ENCODE assay signal across 11 mouse cellular contexts in genomic region chr1:178820556-178821435, GRCm38 (mm10).
DNase-seq lines count a peak whose midpoint lies in the region; ATAC-seq and TF ChIP-seq lines count a peak whose summit lies in the region.
"Had no signal": no experiment of that assay in that cellular context is flagged by ENCODE, and none has a peak within 500 bp of the region (broad histone marks: within the 10 kb centered on the region; RNA-seq: fewer than 3 reads in every experiment).

No protein-coding gene starts in this region.

- no peaks in the 10 kb centered on the region for H3K27me3 ChIP-seq in intestine, embryonic 14.5 days (replicated peaks; ENCODE audit: control insufficient read depth, insufficient read depth, low read length)
- no peaks in the 10 kb centered on the region for H3K27me3 ChIP-seq in intestine, postnatal 0 days (replicated peaks; ENCODE audit: control insufficient read depth, insufficient read depth, low read length)
- H3K27me3 ChIP-seq in embryonic facial prominence, embryonic 14.5 days (replicated peaks; ENCODE audit: control insufficient read depth, insufficient read depth, low read length), result no peaks in the 10 kb centered on the region
- H3K27me3 ChIP-seq in hindbrain, embryonic 15.5 days, result no peaks in the 10 kb centered on the region
- H3K27me3 ChIP-seq in midbrain, embryonic 14.5 days (ENCODE audit: control insufficient read depth, insufficient read depth, low read length), result no peaks in the 10 kb centered on the region
- H3K27me3 ChIP-seq: liver, embryonic 13.5 days had no signal

- no peaks in the 10 kb centered on the region for H3K9me3 ChIP-seq in intestine, embryonic 14.5 days (ENCODE audit: control insufficient read depth, low read length)
- no peaks in the 10 kb centered on the region for H3K9me3 ChIP-seq in intestine, postnatal 0 days (ENCODE audit: control insufficient read depth)
- no peaks in the 10 kb centered on the region for H3K9me3 ChIP-seq in embryonic facial prominence, embryonic 14.5 days (ENCODE audit: control insufficient read depth, low read length)
- H3K9me3 ChIP-seq in hindbrain, embryonic 15.5 days, result no peaks in the 10 kb centered on the region
- H3K9me3 ChIP-seq in midbrain, embryonic 14.5 days (ENCODE audit: control insufficient read depth, low read length), result no peaks in the 10 kb centered on the region
- H3K9me3 ChIP-seq: liver, embryonic 13.5 days had no signal

- peak; percentile 55; the same call in 1 of the 2 replicates for ATAC-seq in intestine, embryonic 14.5 days (replicated peaks; ENCODE audit: low FRiP score, low TSS enrichment, low read depth)
- no peak for ATAC-seq in intestine, postnatal 0 days
- 0 out of 2 replicates have a peak, but pooled peaks have one; percentile 33 for ATAC-seq in embryonic facial prominence, embryonic 14.5 days (ENCODE audit: low read depth)
- ATAC-seq in hindbrain, embryonic 15.5 days (ENCODE audit: low FRiP score, low read depth), result peak; percentile 70
- peak; percentile 55; the same call in 1 of the 2 replicates for ATAC-seq in midbrain, embryonic 14.5 days (ENCODE audit: low FRiP score, low TSS enrichment)
- ATAC-seq: CD4-positive, CD25-positive, alpha-beta regulatory T cell, adult 4 months had no signal

- no peak for TF ChIP-seq CTCF in intestine, postnatal 0 days (IDR thresholded peaks at IDR 0.05; ENCODE audit: low read depth)

- no peak overlapping the region for H3K27ac ChIP-seq in intestine, embryonic 14.5 days (ENCODE audit: low read depth)
- no peak overlapping the region for H3K27ac ChIP-seq in intestine, postnatal 0 days (ENCODE audit: low read depth, low read length)
- no peak overlapping the region for H3K27ac ChIP-seq in embryonic facial prominence, embryonic 14.5 days (replicated peaks; ENCODE audit: low read depth, low read length)
- H3K27ac ChIP-seq in hindbrain, embryonic 15.5 days (replicated peaks), result no peak overlapping the region
- no peak overlapping the region for H3K27ac ChIP-seq in midbrain, embryonic 14.5 days (replicated peaks; ENCODE audit: low read depth, low read length)
- H3K27ac ChIP-seq: liver, embryonic 13.5 days had no signal

- no peaks in the 10 kb centered on the region for H3K36me3 ChIP-seq in intestine, embryonic 14.5 days (ENCODE audit: control insufficient read depth, insufficient read depth, low read length)
- no peaks in the 10 kb centered on the region for H3K36me3 ChIP-seq in intestine, postnatal 0 days (ENCODE audit: control insufficient read depth, insufficient read depth)
- H3K36me3 ChIP-seq in embryonic facial prominence, embryonic 14.5 days (ENCODE audit: control insufficient read depth, insufficient read depth, low read length), result no peaks in the 10 kb centered on the region
- H3K36me3 ChIP-seq in hindbrain, embryonic 15.5 days, result no peaks in the 10 kb centered on the region
- no peaks in the 10 kb centered on the region for H3K36me3 ChIP-seq in midbrain, embryonic 14.5 days (ENCODE audit: control insufficient read depth, insufficient read depth, low read length)
- H3K36me3 ChIP-seq: liver, embryonic 13.5 days had no signal

- 65% methylated on average over 14 of the region's 14 CpGs for WGBS in intestine, embryonic 14.5 days
- 68% methylated on average over 14 of the region's 14 CpGs for WGBS in intestine, postnatal 0 days
- 63% methylated on average over 14 of the region's 14 CpGs for WGBS in embryonic facial prominence, embryonic 14.5 days
- 49% methylated on average over 14 of the region's 14 CpGs for WGBS in hindbrain, embryonic 15.5 days
- WGBS in midbrain, embryonic 14.5 days, result 70% methylated on average over 14 of the region's 14 CpGs

- H3K4me1 ChIP-seq in intestine, embryonic 14.5 days (replicated peaks; ENCODE audit: control insufficient read depth, insufficient read depth, low read length), result peaks cover 6% of the 10 kb centered on the region; the same call in 1 of the 2 replicates
- no peaks in the 10 kb centered on the region for H3K4me1 ChIP-seq in intestine, postnatal 0 days (replicated peaks; ENCODE audit: control insufficient read depth, insufficient read depth, low read length)
- H3K4me1 ChIP-seq in embryonic facial prominence, embryonic 14.5 days (ENCODE audit: control insufficient read depth, insufficient read depth, low read length), result peaks cover 6% of the 10 kb centered on the region; the same call in 1 of the 2 replicates
- H3K4me1 ChIP-seq in hindbrain, embryonic 15.5 days (replicated peaks), result peaks cover 16% of the 10 kb centered on the region
- no peaks in the 10 kb centered on the region for H3K4me1 ChIP-seq in midbrain, embryonic 14.5 days (ENCODE audit: control insufficient read depth, insufficient read depth, low read length)
- H3K4me1 ChIP-seq: liver, embryonic 13.5 days had no signal

- DNase-seq in intestine, embryonic 14.5 days (ENCODE audit: low spot score), result no peak
- peak; percentile 54 for DNase-seq in embryonic facial prominence, embryonic 14.5 days (ENCODE audit: low spot score)
- peak; percentile 41 for DNase-seq in midbrain, embryonic 14.5 days
- DNase-seq in frontal cortex, postnatal 10 days (ENCODE audit: low spot score in 2 of 2), result no peak
- no peak for DNase-seq in testis, postnatal 14 days (ENCODE audit: low spot score)
- no peak for DNase-seq in urinary bladder, postnatal 4 days (ENCODE audit: low spot score in 2 of 2)
- DNase-seq: adrenal gland, postnatal 36 days; liver, embryonic 13.5 days had no signal

- H3K9ac ChIP-seq in intestine, embryonic 14.5 days (ENCODE audit: low read length), result no peak overlapping the region
- H3K9ac ChIP-seq in intestine, postnatal 0 days (ENCODE audit: low read depth, low read length), result no peak overlapping the region
- no peak overlapping the region for H3K9ac ChIP-seq in embryonic facial prominence, embryonic 14.5 days (ENCODE audit: low read depth, low read length)
- H3K9ac ChIP-seq in hindbrain, embryonic 15.5 days, result no peak overlapping the region
- H3K9ac ChIP-seq in midbrain, embryonic 14.5 days (replicated peaks; ENCODE audit: low read length), result no peak overlapping the region
- H3K9ac ChIP-seq: liver, embryonic 13.5 days had no signal

- H3K4me3 ChIP-seq in intestine, embryonic 14.5 days (ENCODE audit: low read depth, low read length), result no peak overlapping the region
- no peak overlapping the region for H3K4me3 ChIP-seq in intestine, postnatal 0 days (ENCODE audit: low read depth, low read length)
- H3K4me3 ChIP-seq in embryonic facial prominence, embryonic 14.5 days (ENCODE audit: low read depth, low read length), result no peak overlapping the region
- no peak overlapping the region for H3K4me3 ChIP-seq in hindbrain, embryonic 15.5 days
- no peak overlapping the region for H3K4me3 ChIP-seq in midbrain, embryonic 14.5 days (replicated peaks; ENCODE audit: low read depth, low read length)
- H3K4me3 ChIP-seq: liver, embryonic 13.5 days had no signal

- no peak overlapping the region for H3K4me2 ChIP-seq in intestine, embryonic 14.5 days (ENCODE audit: low read length)
- H3K4me2 ChIP-seq in intestine, postnatal 0 days (replicated peaks; ENCODE audit: low read depth), result no peak overlapping the region
- H3K4me2 ChIP-seq in embryonic facial prominence, embryonic 14.5 days (ENCODE audit: low read depth, low read length), result no peak overlapping the region
- H3K4me2 ChIP-seq in hindbrain, embryonic 15.5 days, result 0 out of 2 replicates have a peak overlapping the region, but pooled peaks have one; percentile 14
- no peak overlapping the region for H3K4me2 ChIP-seq in midbrain, embryonic 14.5 days (ENCODE audit: low read length)
- H3K4me2 ChIP-seq: liver, embryonic 13.5 days had no signal

Comparison
In these comparisons a context has a peak if more than half of its experiments do, and no peak if none do; other contexts are left out.
1. DNase-seq: peak in embryonic facial prominence, embryonic 14.5 days (single experiment) and midbrain, embryonic 14.5 days (single experiment); none in intestine, embryonic 14.5 days (single experiment), frontal cortex, postnatal 10 days (0 of 2), testis, postnatal 14 days (single experiment) and urinary bladder, postnatal 4 days (0 of 2).